9 mouse cellular contexts compared by ENCODE assay signal in the genomic region with DNA sequence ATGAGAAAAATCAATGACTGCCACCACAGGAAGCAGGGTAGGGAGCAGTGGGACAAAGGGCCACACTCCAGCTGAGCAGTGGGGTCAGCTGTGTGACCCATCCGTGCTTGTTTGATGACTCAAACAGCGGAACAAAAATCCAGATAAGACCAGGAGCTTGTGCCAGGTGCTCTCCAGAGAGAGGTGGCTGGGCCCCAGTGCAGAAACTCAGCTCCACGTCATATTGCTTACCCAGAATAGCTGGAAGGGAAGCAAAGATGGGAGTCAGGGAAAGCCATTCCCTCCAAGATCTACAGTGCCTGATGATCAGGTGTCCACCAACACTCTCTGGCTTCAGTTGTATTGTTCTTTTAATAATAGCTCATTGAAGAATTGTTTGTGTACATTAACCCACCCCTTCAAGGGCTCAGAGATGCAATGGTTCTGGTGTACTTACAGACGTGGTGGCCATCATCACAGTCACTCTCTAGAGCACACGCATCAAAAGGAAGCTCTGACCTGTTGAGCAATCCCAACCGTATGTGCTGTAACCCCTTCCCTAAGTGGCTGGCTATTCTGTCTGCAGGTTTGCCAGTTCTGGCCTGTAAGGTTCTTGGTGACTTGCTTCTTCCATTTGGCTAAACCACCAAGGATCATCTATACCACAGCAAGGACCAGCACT.
DNase-seq lines count a peak whose midpoint lies in the region; ATAC-seq and TF ChIP-seq lines count a peak whose summit lies in the region.
"Had no signal": no experiment of that assay in that cellular context is flagged by ENCODE, and none has a peak within 500 bp of the region (broad histone marks: within the 10 kb centered on the region; RNA-seq: fewer than 3 reads in every experiment).

No protein-coding gene starts in this region.

- H3K4me2 ChIP-seq in heart, embryonic 14.5 days (ENCODE audit: low read length) = no peak overlapping the region
- no peak overlapping the region for H3K4me2 ChIP-seq in liver, postnatal 0 days (ENCODE audit: low read depth, low read length)
- no peak overlapping the region for H3K4me2 ChIP-seq in midbrain, embryonic 16.5 days (ENCODE audit: low read length)

- no peak for TF ChIP-seq CTCF in liver, postnatal 0 days (IDR thresholded peaks at IDR 0.05; ENCODE audit: low read depth)

- intact Hi-C loops in left cerebral cortex, postnatal 36 days (cut with DNase I) = no loop called here

- H3K4me3 ChIP-seq in heart, embryonic 14.5 days (ENCODE audit: control insufficient read depth in 1 of 2, insufficient read depth in 1 of 2, low read depth in 1 of 2, low read length in 2 of 2) = no peak overlapping the region
- H3K4me3 ChIP-seq in liver, postnatal 0 days (ENCODE audit: low read depth, low read length) = no peak overlapping the region
- H3K4me3 ChIP-seq in midbrain, embryonic 16.5 days (ENCODE audit: low read depth, low read length) = no peak overlapping the region
- H3K4me3 ChIP-seq: midbrain, embryonic 10.5 days had no signal

- DNase-seq in urinary bladder, adult 2 months (ENCODE audit: low spot score) = peak; percentile 35
- DNase-seq in urinary bladder, postnatal 10 days (ENCODE audit: low spot score) = no peak
- DNase-seq in liver, postnatal 0 days = peak; percentile 67
- DNase-seq in layer of hippocampus, adult 9-10 months (ENCODE audit: low spot score) = no peak
- no peak for DNase-seq in left cerebral cortex, postnatal 36 days (ENCODE audit: low spot score in 2 of 2)
- DNase-seq in neural tube, embryonic 10.5 days (ENCODE audit: extremely low spot score, low spot score) = no peak

- peak; percentile 84 for TF ChIP-seq EP300 in liver, postnatal 0 days (IDR thresholded peaks at IDR 0.05; ENCODE audit: low read depth)

- H3K27me3 ChIP-seq in heart, embryonic 14.5 days (ENCODE audit: control insufficient read depth, insufficient read depth, low read length) = no peaks in the 10 kb centered on the region
- no peaks in the 10 kb centered on the region for H3K27me3 ChIP-seq in liver, postnatal 0 days (ENCODE audit: insufficient read depth, low read length)
- H3K27me3 ChIP-seq in midbrain, embryonic 16.5 days (ENCODE audit: control insufficient read depth, insufficient read depth, low read depth, low read length) = no peaks in the 10 kb centered on the region

- peaks cover 10 to 17% of the 10 kb centered on the region in 2 experiments for H3K4me1 ChIP-seq in heart, embryonic 14.5 days (ENCODE audit: control insufficient read depth in 2 of 2, insufficient read depth in 2 of 2, low read length in 2 of 2)
- peaks cover 15% of the 10 kb centered on the region for H3K4me1 ChIP-seq in liver, postnatal 0 days (ENCODE audit: insufficient read depth)
- no peaks in the 10 kb centered on the region for H3K4me1 ChIP-seq in midbrain, embryonic 16.5 days (ENCODE audit: control insufficient read depth, insufficient read depth, low read length)

- H3K9me3 ChIP-seq in heart, embryonic 14.5 days (ENCODE audit: control insufficient read depth, low read length) = no peaks in the 10 kb centered on the region
- no peaks in the 10 kb centered on the region for H3K9me3 ChIP-seq in liver, postnatal 0 days (ENCODE audit: low read length)
- H3K9me3 ChIP-seq in midbrain, embryonic 16.5 days (replicated peaks; ENCODE audit: control insufficient read depth, low read length, poor library complexity, severe bottlenecking) = no peaks in the 10 kb centered on the region
- H3K9me3 ChIP-seq: midbrain, embryonic 10.5 days had no signal

- no peak for ATAC-seq in heart, embryonic 14.5 days (ENCODE audit: insufficient number of reproducible peaks, insufficient read depth, low FRiP score, low read depth)
- ATAC-seq in liver, postnatal 0 days = peak; percentile 97
- no peak for ATAC-seq in midbrain, embryonic 16.5 days

- peak overlapping the region; percentile 12 to 38; a peak in 1 of 4 replicates for H3K27ac ChIP-seq in heart, embryonic 14.5 days (replicated peaks in 1 of 2; ENCODE audit: control insufficient read depth in 1 of 2, insufficient read depth in 1 of 2, low read depth in 2 of 2, low read length in 2 of 2)
- H3K27ac ChIP-seq in liver, postnatal 0 days (ENCODE audit: low read depth) = peak overlapping the region; percentile 73
- H3K27ac ChIP-seq in midbrain, embryonic 16.5 days (ENCODE audit: low read length) = no peak overlapping the region
- H3K27ac ChIP-seq: midbrain, embryonic 10.5 days had no signal

- H3K9ac ChIP-seq in heart, embryonic 14.5 days (ENCODE audit: low read length) = no peak overlapping the region
- H3K9ac ChIP-seq in liver, postnatal 0 days (replicated peaks) = no peak overlapping the region
- H3K9ac ChIP-seq in midbrain, embryonic 16.5 days (ENCODE audit: low read depth, low read length) = no peak overlapping the region

- 42% methylated on average over 6 of the region's 6 CpGs for WGBS in heart, embryonic 14.5 days
- WGBS in liver, postnatal 0 days (ENCODE audit: insufficient replicate concordance) = 32% methylated on average over 6 of the region's 6 CpGs
- 73% methylated on average over 6 of the region's 6 CpGs for WGBS in midbrain, embryonic 16.5 days

- no peaks in the 10 kb centered on the region for H3K36me3 ChIP-seq in heart, embryonic 14.5 days (ENCODE audit: control insufficient read depth, insufficient read depth, low read length)
- no peaks in the 10 kb centered on the region for H3K36me3 ChIP-seq in liver, postnatal 0 days (replicated peaks; ENCODE audit: insufficient read depth, low read length)
- no peaks in the 10 kb centered on the region for H3K36me3 ChIP-seq in midbrain, embryonic 16.5 days (ENCODE audit: control insufficient read depth, insufficient read depth, low read length)
- H3K36me3 ChIP-seq: midbrain, embryonic 10.5 days had no signal

Comparison
In these comparisons a context has a peak if more than half of its experiments do, and no peak if none do; other contexts are left out.
1. DNase-seq: peak in urinary bladder, adult 2 months (single experiment) and liver, postnatal 0 days (single experiment); none in urinary bladder, postnatal 10 days (single experiment), layer of hippocampus, adult 9-10 months (single experiment), left cerebral cortex, postnatal 36 days (0 of 2) and neural tube, embryonic 10.5 days (single experiment).